Mouse (Mus musculus) cortical plate, adult 2 months (tissue): ENCODE results near the gene Gm37240.

ENCODE experiments used
- CTCF ChIP-seq: fragments of 200-500 bp; IDR thresholded peaks from 2 replicates; pipeline ENCODE4 v1.5.1; 2011; ENCODE audit warnings: mild to moderate bottlenecking, control low read depth, low read length; ENCODE audit not compliant: insufficient read depth; ENCODE audit errors: extremely low read depth
- POLR2A ChIP-seq: fragments of 200-500 bp; IDR thresholded peaks from 2 replicates; pipeline ENCODE4 v1.6.1; 2011; ENCODE audit warnings: mild to moderate bottlenecking, low read length, control low read depth; ENCODE audit not compliant: insufficient read depth; ENCODE audit errors: extremely low read depth

- no peak for TF ChIP-seq CTCF
- TF ChIP-seq POLR2A = no peak
These were observed 164.7 kb downstream of the Gm37240 start for GRCm38 (mm10) chr3:85722581-85722980.
